Mouse (Mus musculus): ENCODE measurements at regions not wholly inside any gene's neighbourhood (a gene's known extent, or its start where the extent isn't known, plus 50 kb on each side); places are given as distances from the start of the nearest gene placed in this dataset.

GRCm38 (mm10) chr16:86117959-86118358, 216.3 kb upstream of the Adamts5 start:
- DNase-seq = no peak

- no peak for DNase-seq
Observed at GRCm38 (mm10) chr16:86115587-86116376, 214.2 kb upstream of the Adamts5 start.

GRCm38 (mm10) chr16:86094461-86094860, 192.8 kb upstream of the Adamts5 start:
- no peak for DNase-seq

GRCm38 (mm10) chr16:86090175-86090574, 188.5 kb upstream of the Adamts5 start:
- DNase-seq = no peak

- no peak for DNase-seq
Observed at GRCm38 (mm10) chr16:86087421-86087820, 185.8 kb upstream of the Adamts5 start.

GRCm38 (mm10) chr16:86067628-86068364, 166.2 kb upstream of the Adamts5 start:
- no peak for DNase-seq

- DNase-seq = no peak
Observed at GRCm38 (mm10) chr16:86060087-86060486, 158.5 kb upstream of the Adamts5 start.

- no peak for DNase-seq
Observed at GRCm38 (mm10) chr16:86044695-86045094, 143.1 kb upstream of the Adamts5 start.

GRCm38 (mm10) chr16:86034772-86035171, 133.1 kb upstream of the Adamts5 start:
- no peak for DNase-seq

- DNase-seq = no peak
Observed at GRCm38 (mm10) chr16:86027700-86028099, 126.1 kb upstream of the Adamts5 start.

- no peak for DNase-seq
Observed at GRCm38 (mm10) chr16:86015336-86015735, 113.7 kb upstream of the Adamts5 start.

GRCm38 (mm10) chr16:86011051-86011450, 109.4 kb upstream of the Adamts5 start:
- DNase-seq = no peak

GRCm38 (mm10) chr16:86009638-86010329, 108.2 kb upstream of the Adamts5 start:
- no peak for DNase-seq

- DNase-seq = no peak
Observed at GRCm38 (mm10) chr16:86007799-86008198, 106.2 kb upstream of the Adamts5 start.

- DNase-seq = no peak
Observed at GRCm38 (mm10) chr16:86000846-86001245, 99.2 kb upstream of the Adamts5 start.

GRCm38 (mm10) chr16:85985841-85986240, 84.2 kb upstream of the Adamts5 start:
- no peak for DNase-seq

GRCm38 (mm10) chr16:85977102-85977501, 75.5 kb upstream of the Adamts5 start:
- DNase-seq = no peak

- no peak for DNase-seq
Observed at GRCm38 (mm10) chr16:85966892-85967444, 65.3 kb upstream of the Adamts5 start.

- no peak for DNase-seq
Observed at GRCm38 (mm10) chr16:85966251-85966650, 64.6 kb upstream of the Adamts5 start.

- no peak for DNase-seq
Observed at GRCm38 (mm10) chr16:85964352-85965210, 63.0 kb upstream of the Adamts5 start.

GRCm38 (mm10) chr16:85956006-85956562, 54.5 kb upstream of the Adamts5 start:
- no peak for DNase-seq

- no peak for DNase-seq
Observed at GRCm38 (mm10) chr16:85951628-85952027, 50.0 kb upstream of the Adamts5 start.

Data from B cell, adult 2 months (primary cell).